In genomic region chr11:57775868-57776267, GRCm38 (mm10) we compare ENCODE assay signal across 32 mouse cellular contexts. TPM values are rescaled to one million over a fixed set of nuclear protein-coding genes. Genes with fewer than 3 reads are reported as not detected.
"Had no signal": no experiment of that assay in that cellular context is flagged by ENCODE, and none has a peak within 500 bp of the region (broad histone marks: within the 10 kb centered on the region; RNA-seq: fewer than 3 reads in every experiment).

No protein-coding gene starts in this region.

- ATAC-seq: forebrain, embryonic 16.5 days; inflammation-experienced regulatory T-cells, adult 6 months; intestine, embryonic 15.5 days; intestine, postnatal 0 days; liver, embryonic 12.5 days had no signal

- H3K4me2 ChIP-seq: heart, embryonic 12.5 days; hindbrain, embryonic 15.5 days; intestine, embryonic 15.5 days; limb, embryonic 13.5 days; limb, embryonic 15.5 days; liver, embryonic 12.5 days had no signal

- H3K9ac ChIP-seq: heart, embryonic 12.5 days; hindbrain, embryonic 15.5 days; intestine, embryonic 15.5 days; limb, embryonic 13.5 days; limb, embryonic 15.5 days; liver, embryonic 12.5 days; liver, embryonic 14.5 days had no signal

- H3K9me3 ChIP-seq: heart, embryonic 10.5 days; heart, embryonic 12.5 days; hindbrain, embryonic 15.5 days; intestine, embryonic 15.5 days; limb, embryonic 13.5 days; limb, embryonic 15.5 days; liver, embryonic 12.5 days had no signal

- H3K36me3 ChIP-seq: hindbrain, embryonic 15.5 days; intestine, embryonic 15.5 days had no signal

- DNase-seq: gastrocnemius, postnatal 14 days; heart, adult 2 months; heart, postnatal 10 days; heart, postnatal 4 days; kidney, adult 18-20 months; kidney, adult 8-10 months; kidney, postnatal 10 days; kidney, postnatal 25 days; kidney, postnatal 4 days; left cerebral cortex, postnatal 4 days had no signal

- H3K4me3 ChIP-seq: heart, adult 2 months; heart, embryonic 10.5 days; heart, embryonic 12.5 days; hindbrain, embryonic 15.5 days; intestine, embryonic 15.5 days; layer of hippocampus, adult 2 months; left cerebral cortex, adult 2 months; limb, embryonic 13.5 days; limb, embryonic 15.5 days; liver, embryonic 12.5 days had no signal

- H3K27ac ChIP-seq: heart, adult 2 months; heart, embryonic 10.5 days; hindbrain, embryonic 15.5 days; intestine, embryonic 15.5 days; layer of hippocampus, adult 2 months; left cerebral cortex, adult 2 months; limb, embryonic 13.5 days; limb, embryonic 15.5 days; liver, embryonic 12.5 days; liver, embryonic 14.5 days had no signal

- H3K27me3 ChIP-seq: heart, embryonic 12.5 days; hindbrain, embryonic 15.5 days; intestine, embryonic 15.5 days; limb, embryonic 13.5 days; limb, embryonic 15.5 days; liver, embryonic 12.5 days had no signal

RNA-seq across cellular contexts. Expression of gene Hand1, which starts 56.8 kb away (rescaled TPM):
- total RNA-seq: gastrocnemius, postnatal 14 days; gastrocnemius, postnatal 4 days; granulocyte monocyte progenitor cell, adult 5-6 weeks; heart, adult 2 months; heart, postnatal 25 days; layer of hippocampus, adult 2 months; layer of hippocampus, postnatal 10 days; layer of hippocampus, postnatal 25 days; left cerebral cortex, adult 2 months; left cerebral cortex, postnatal 25 days; left cerebral cortex, postnatal 4 days; liver, adult 2 months had no signal
- polyA plus RNA-seq: forebrain, embryonic 16.5 days; heart, adult 2 months; hindbrain, embryonic 11.5 days; hindbrain, embryonic 15.5 days; inflammation-experienced regulatory T-cells, adult 6 months; kidney, embryonic 14.5 days; liver, adult 2 months had no signal
